ENCODE assay signal across 8 mouse cellular contexts in the genomic region with DNA sequence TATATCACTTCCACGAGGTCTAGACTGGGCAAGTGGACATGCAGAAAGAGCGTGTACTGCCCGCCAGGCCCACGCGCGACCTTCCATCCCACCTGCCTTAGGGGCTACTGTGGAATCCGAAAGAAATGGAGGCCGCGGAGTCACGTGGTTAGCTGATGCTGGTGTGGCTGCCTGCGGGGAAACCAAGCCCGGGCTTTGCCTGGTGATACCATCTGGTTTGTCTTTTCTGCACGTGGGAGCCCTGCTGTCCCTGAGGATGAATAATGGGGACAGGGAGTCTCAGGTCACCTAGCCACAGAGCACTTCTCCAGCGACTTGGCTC.
DNase-seq lines count a peak whose midpoint lies in the region; ATAC-seq and TF ChIP-seq lines count a peak whose summit lies in the region.

No protein-coding gene starts in this region.

- no peak for DNase-seq in kidney, postnatal 10 days
- DNase-seq in R1 (ENCODE audit: low read depth, low spot score) = peak; percentile 61
- DNase-seq in forebrain, postnatal 0 days = no peak
- DNase-seq in ovary, adult 18-20 months (ENCODE audit: low spot score) = no peak
- DNase-seq in kidney, adult 9 months = no peak
- DNase-seq in thymus, postnatal 25 days = no peak

- peak overlapping the region; percentile 41 for H3K4me3 ChIP-seq in kidney, embryonic 15.5 days (replicated peaks)
- H3K4me3 ChIP-seq in forebrain, postnatal 0 days (ENCODE audit: low read depth, low read length) = peak overlapping the region; percentile 33; the same call in 1 of the 2 replicates

- no peaks in the 10 kb centered on the region for H3K9me3 ChIP-seq in kidney, embryonic 15.5 days (replicated peaks)
- no peaks in the 10 kb centered on the region for H3K9me3 ChIP-seq in forebrain, postnatal 0 days (ENCODE audit: low read length)

- H3K4me2 ChIP-seq in kidney, embryonic 15.5 days = peak overlapping the region; percentile 79
- peak overlapping the region; percentile 79 for H3K4me2 ChIP-seq in forebrain, postnatal 0 days (ENCODE audit: low read depth)

- no peak for TF ChIP-seq CTCF in forebrain, postnatal 0 days (IDR thresholded peaks at IDR 0.05; ENCODE audit: low read depth)

- H3K9ac ChIP-seq in kidney, embryonic 15.5 days = no peak overlapping the region
- H3K9ac ChIP-seq in forebrain, postnatal 0 days = peak overlapping the region; percentile 50; the same call in 1 of the 2 replicates

- peaks cover 39% of the 10 kb centered on the region for H3K4me1 ChIP-seq in kidney, embryonic 15.5 days
- peaks cover 3% of the 10 kb centered on the region; the same call in 1 of the 2 replicates for H3K4me1 ChIP-seq in forebrain, postnatal 0 days (ENCODE audit: insufficient read depth)

- WGBS in kidney, embryonic 15.5 days = 15% methylated on average over 14 of the region's 14 CpGs
- WGBS in forebrain, postnatal 0 days = 23% methylated on average over 14 of the region's 14 CpGs

- no peaks in the 10 kb centered on the region for H3K36me3 ChIP-seq in kidney, embryonic 15.5 days
- no peaks in the 10 kb centered on the region for H3K36me3 ChIP-seq in forebrain, postnatal 0 days (ENCODE audit: insufficient read depth)

- peak; percentile 31; the same call in 1 of the 2 replicates for ATAC-seq in kidney, embryonic 15.5 days (replicated peaks; ENCODE audit: low FRiP score)
- ATAC-seq in forebrain, postnatal 0 days = peak; percentile 26
- peak; percentile 9; the same call in 1 of the 2 replicates for ATAC-seq in megakaryocyte, adult 5-6 weeks (ENCODE audit: poor library complexity, severe bottlenecking)

- no peak overlapping the region for H3K27ac ChIP-seq in kidney, embryonic 15.5 days
- no peak overlapping the region for H3K27ac ChIP-seq in forebrain, postnatal 0 days (ENCODE audit: low read depth, low read length)

- peaks cover 51% of the 10 kb centered on the region for H3K27me3 ChIP-seq in kidney, embryonic 15.5 days
- H3K27me3 ChIP-seq in forebrain, postnatal 0 days (ENCODE audit: insufficient read depth, low read length) = no peaks in the 10 kb centered on the region
